Mouse (Mus musculus): ENCODE measurements at regions not wholly inside any gene's neighbourhood (a gene's known extent, or its start where the extent isn't known, plus 50 kb on each side); places are given as distances from the start of the nearest gene placed in this dataset.

GRCm38 (mm10) chrX:57869648-57870047 lies 152.9 kb upstream of the Zic3 start:
- Histone ChIP-seq H3K4me3 (ENCODE audit: low read depth, low read length) (no peak overlapping the region), H3K9me3 (ENCODE audit: control insufficient read depth, low read length) (no peaks in the 10 kb centered on the region), H3K27ac (replicated peaks; ENCODE audit: low read depth, low read length) (no peak overlapping the region), H3K4me1 (ENCODE audit: control insufficient read depth, insufficient read depth, low read length) (no peaks in the 10 kb centered on the region), H3K36me3 (ENCODE audit: control insufficient read depth, insufficient read depth, low read length) (no peaks in the 10 kb centered on the region), H3K4me2 (ENCODE audit: low read depth, low read length) (no peak overlapping the region), H3K27me3 (replicated peaks; ENCODE audit: control insufficient read depth, insufficient read depth, low read length) (no peaks in the 10 kb centered on the region), H3K9ac (ENCODE audit: low read depth, low read length) (no peak overlapping the region)
- 74% methylated on average over 5 of the region's 5 CpGs for WGBS
- ATAC-seq (ENCODE audit: low read depth) (no peak), DNase-seq (ENCODE audit: low spot score) (no peak)

GRCm38 (mm10) chrX:57916705-57917104 lies 105.8 kb upstream of the Zic3 start:
- H3K9me3 ChIP-seq (ENCODE audit: control insufficient read depth, low read length) = no peaks in the 10 kb centered on the region
- H3K9ac ChIP-seq (ENCODE audit: low read depth, low read length) = no peak overlapping the region
- H3K4me1 ChIP-seq (ENCODE audit: control insufficient read depth, insufficient read depth, low read length) = no peaks in the 10 kb centered on the region
- ATAC-seq (ENCODE audit: low read depth) (no peak), DNase-seq (ENCODE audit: low spot score) (no peak)
- no peak overlapping the region for H3K4me3 ChIP-seq (ENCODE audit: low read depth, low read length)
- peaks cover 64% of the 10 kb centered on the region for H3K27me3 ChIP-seq (replicated peaks; ENCODE audit: control insufficient read depth, insufficient read depth, low read length)
- no peaks in the 10 kb centered on the region for H3K36me3 ChIP-seq (ENCODE audit: control insufficient read depth, insufficient read depth, low read length)
- H3K27ac ChIP-seq (replicated peaks; ENCODE audit: low read depth, low read length) = no peak overlapping the region
- WGBS = 19% methylated on average over 11 of the region's 11 CpGs
- H3K4me2 ChIP-seq (ENCODE audit: low read depth, low read length) = no peak overlapping the region

- H3K9ac ChIP-seq (ENCODE audit: low read depth, low read length) = no peak overlapping the region
- no peaks in the 10 kb centered on the region for H3K4me1 ChIP-seq (ENCODE audit: control insufficient read depth, insufficient read depth, low read length)
- ATAC-seq (ENCODE audit: low read depth) = no peak
- H3K27ac ChIP-seq (replicated peaks; ENCODE audit: low read depth, low read length) = no peak overlapping the region
- no peak overlapping the region for H3K4me3 ChIP-seq (ENCODE audit: low read depth, low read length)
- no peak for DNase-seq (ENCODE audit: low spot score)
- no peak overlapping the region for H3K4me2 ChIP-seq (ENCODE audit: low read depth, low read length)
- 14% methylated on average over 21 of the region's 21 CpGs for WGBS
- H3K36me3 ChIP-seq (ENCODE audit: control insufficient read depth, insufficient read depth, low read length) = no peaks in the 10 kb centered on the region
- peaks cover 72% of the 10 kb centered on the region for H3K27me3 ChIP-seq (replicated peaks; ENCODE audit: control insufficient read depth, insufficient read depth, low read length)
- H3K9me3 ChIP-seq (ENCODE audit: control insufficient read depth, low read length) = no peaks in the 10 kb centered on the region
These were observed 104.9 kb upstream of the Zic3 start for GRCm38 (mm10) chrX:57917441-57918145.

- no peaks in the 10 kb centered on the region for H3K4me1 ChIP-seq (ENCODE audit: control insufficient read depth, insufficient read depth, low read length)
- H3K4me3 ChIP-seq (ENCODE audit: low read depth, low read length) = no peak overlapping the region
- peaks cover 81% of the 10 kb centered on the region for H3K27me3 ChIP-seq (replicated peaks; ENCODE audit: control insufficient read depth, insufficient read depth, low read length)
- WGBS = 22% methylated on average over 25 of the region's 25 CpGs
- H3K9ac ChIP-seq (ENCODE audit: low read depth, low read length) = no peak overlapping the region
- no peak overlapping the region for H3K4me2 ChIP-seq (ENCODE audit: low read depth, low read length)
- H3K36me3 ChIP-seq (ENCODE audit: control insufficient read depth, insufficient read depth, low read length) = no peaks in the 10 kb centered on the region
- DNase-seq (ENCODE audit: low spot score) = no peak
- ATAC-seq (ENCODE audit: low read depth) = no peak
- no peaks in the 10 kb centered on the region for H3K9me3 ChIP-seq (ENCODE audit: control insufficient read depth, low read length)
- H3K27ac ChIP-seq (replicated peaks; ENCODE audit: low read depth, low read length) = no peak overlapping the region
These were observed 104.1 kb upstream of the Zic3 start for GRCm38 (mm10) chrX:57918181-57919115.

GRCm38 (mm10) chrX:57919886-57920285 lies 102.6 kb upstream of the Zic3 start:
- H3K4me1 ChIP-seq (ENCODE audit: control insufficient read depth, insufficient read depth, low read length) = no peaks in the 10 kb centered on the region
- H3K27me3 ChIP-seq (replicated peaks; ENCODE audit: control insufficient read depth, insufficient read depth, low read length) = peaks cover 86% of the 10 kb centered on the region
- ATAC-seq (ENCODE audit: low read depth) (no peak), DNase-seq (ENCODE audit: low spot score) (no peak)
- WGBS = 25% methylated on average over 15 of the region's 17 CpGs
- 0 out of 2 replicates have a peak overlapping the region, but pooled peaks have one; percentile 16 for H3K4me3 ChIP-seq (ENCODE audit: low read depth, low read length)
- no peaks in the 10 kb centered on the region for H3K9me3 ChIP-seq (ENCODE audit: control insufficient read depth, low read length)
- no peak overlapping the region for H3K9ac ChIP-seq (ENCODE audit: low read depth, low read length)
- peak overlapping the region; percentile 33; the same call in 1 of the 2 replicates for H3K4me2 ChIP-seq (ENCODE audit: low read depth, low read length)
- no peaks in the 10 kb centered on the region for H3K36me3 ChIP-seq (ENCODE audit: control insufficient read depth, insufficient read depth, low read length)
- H3K27ac ChIP-seq (replicated peaks; ENCODE audit: low read depth, low read length) = no peak overlapping the region

GRCm38 (mm10) chrX:57920376-57920775 lies 102.1 kb upstream of the Zic3 start:
- DNase-seq (ENCODE audit: low spot score) = no peak
- 24% methylated on average over 18 of the region's 18 CpGs for WGBS
- peaks cover 86% of the 10 kb centered on the region for H3K27me3 ChIP-seq (replicated peaks; ENCODE audit: control insufficient read depth, insufficient read depth, low read length)

GRCm38 (mm10) chrX:57921294-57921693 lies 101.2 kb upstream of the Zic3 start:
- H3K36me3 ChIP-seq (ENCODE audit: control insufficient read depth, insufficient read depth, low read length) = no peaks in the 10 kb centered on the region
- no peaks in the 10 kb centered on the region for H3K9me3 ChIP-seq (ENCODE audit: control insufficient read depth, low read length)
- H3K27me3 ChIP-seq (replicated peaks; ENCODE audit: control insufficient read depth, insufficient read depth, low read length) = peaks cover 85% of the 10 kb centered on the region
- H3K4me1 ChIP-seq (ENCODE audit: control insufficient read depth, insufficient read depth, low read length) = no peaks in the 10 kb centered on the region
- ATAC-seq (ENCODE audit: low read depth) = no peak
- DNase-seq (ENCODE audit: low spot score) = no peak
- 0 out of 2 replicates have a peak overlapping the region, but pooled peaks have one; percentile 4 for H3K4me2 ChIP-seq (ENCODE audit: low read depth, low read length)
- no peak overlapping the region for H3K27ac ChIP-seq (replicated peaks; ENCODE audit: low read depth, low read length)
- no peak overlapping the region for H3K4me3 ChIP-seq (ENCODE audit: low read depth, low read length)
- WGBS = 12% methylated on average over 16 of the region's 16 CpGs
- H3K9ac ChIP-seq (ENCODE audit: low read depth, low read length) = no peak overlapping the region

More at GRCm38 (mm10) chrX:57920376-57920775, 102.1 kb upstream of the Zic3 start:
- H3K4me1 ChIP-seq (ENCODE audit: control insufficient read depth, insufficient read depth, low read length) = no peaks in the 10 kb centered on the region
- no peak overlapping the region for H3K27ac ChIP-seq (replicated peaks; ENCODE audit: low read depth, low read length)
- H3K4me2 ChIP-seq (ENCODE audit: low read depth, low read length) = peak overlapping the region; percentile 33; the same call in 1 of the 2 replicates
- H3K9me3 ChIP-seq (ENCODE audit: control insufficient read depth, low read length) = no peaks in the 10 kb centered on the region
- ATAC-seq (ENCODE audit: low read depth) = no peak
- H3K4me3 ChIP-seq (ENCODE audit: low read depth, low read length) = 0 out of 2 replicates have a peak overlapping the region, but pooled peaks have one; percentile 4
- H3K9ac ChIP-seq (ENCODE audit: low read depth, low read length) = no peak overlapping the region
- no peaks in the 10 kb centered on the region for H3K36me3 ChIP-seq (ENCODE audit: control insufficient read depth, insufficient read depth, low read length)

- H3K4me2 ChIP-seq (ENCODE audit: low read depth, low read length) = no peak overlapping the region
These were observed 100.6 kb upstream of the Zic3 start for GRCm38 (mm10) chrX:57921821-57922449.

More at GRCm38 (mm10) chrX:57921821-57922449, 100.6 kb upstream of the Zic3 start:
- ATAC-seq (ENCODE audit: low read depth) (no peak), DNase-seq (ENCODE audit: low spot score) (no peak)
- WGBS = 25% methylated on average over 24 of the region's 25 CpGs
- Histone ChIP-seq H3K27ac (replicated peaks; ENCODE audit: low read depth, low read length) (no peak overlapping the region), H3K9ac (ENCODE audit: low read depth, low read length) (no peak overlapping the region), H3K9me3 (ENCODE audit: control insufficient read depth, low read length) (no peaks in the 10 kb centered on the region), H3K36me3 (ENCODE audit: control insufficient read depth, insufficient read depth, low read length) (no peaks in the 10 kb centered on the region), H3K4me1 (ENCODE audit: control insufficient read depth, insufficient read depth, low read length) (no peaks in the 10 kb centered on the region), H3K4me3 (ENCODE audit: low read depth, low read length) (no peak overlapping the region), H3K27me3 (replicated peaks; ENCODE audit: control insufficient read depth, insufficient read depth, low read length) (peaks cover 79% of the 10 kb centered on the region)
